Mouse (Mus musculus) embryonic fibroblast, embryonic 13.5 days (primary cell): ENCODE measurements at regions not wholly inside any gene's neighbourhood (a gene's known extent, or its start where the extent isn't known, plus 50 kb on each side); places are given as distances from the start of the nearest gene placed in this dataset.

Source experiments
- CTCF ChIP-seq: IDR thresholded peaks from 2 replicates; pipeline ENCODE4 v1.5.1; 2011; ENCODE audit warnings: mild to moderate bottlenecking, control low read depth, low read length, moderate library complexity, borderline replicate concordance; ENCODE audit not compliant: insufficient read depth
- POLR2A ChIP-seq: IDR thresholded peaks from 2 replicates; pipeline ENCODE4 v1.6.1; 2011; ENCODE audit warnings: low read depth, mild to moderate bottlenecking, control low read depth, low read length, moderate library complexity

GRCm38 (mm10) chr5:4696701-4697100, 61.1 kb downstream of the Fzd1 start:
- TF ChIP-seq POLR2A (no peak), CTCF (no peak)
